Mouse (Mus musculus) lung, postnatal 0 days (tissue): ENCODE measurements at regions not wholly inside any gene's neighbourhood (a gene's known extent, or its start where the extent isn't known, plus 50 kb on each side); places are given as distances from the start of the nearest gene placed in this dataset.
A peak's percentile ranks its signal among the peaks of the same experiment; 100 is the strongest.

Source experiments
- ATAC-seq: fragments of 200-750 bp; cut with Nextera tagmentation; 2 replicates; pipeline ENCODE4 v1.8.0; 2017; ENCODE audit warnings: moderate library complexity
- DNase-seq: peaks from one replicate; pipeline ENCODE4 v3.0.0-alpha.2; 2016; ENCODE audit warnings: low spot score
- H3K27ac ChIP-seq: fragments of 300-500 bp; sonication (generic); 2 replicates; pipeline ENCODE4 v1.5.1; 2014; ENCODE audit warnings: antibody characterized with exemption, mild to moderate bottlenecking, low read length, mixed read lengths
- H3K27me3 ChIP-seq: fragments of 300-500 bp; sonication (generic); replicated peaks from 2 replicates; pipeline ENCODE4 v1.6.1; 2014; ENCODE audit warnings: low read length, mixed read lengths; ENCODE audit not compliant: insufficient read depth
- H3K36me3 ChIP-seq: fragments of 300-500 bp; sonication (generic); 2 replicates; pipeline ENCODE4 v1.6.1; 2014; ENCODE audit warnings: low read length, mixed read lengths; ENCODE audit not compliant: insufficient read depth
- H3K4me1 ChIP-seq: fragments of 300-500 bp; sonication (generic); 2 replicates; pipeline ENCODE4 v1.6.1; 2014; ENCODE audit warnings: antibody characterized with exemption, low read depth, low read length, mixed read lengths; ENCODE audit not compliant: insufficient read depth
- H3K4me2 ChIP-seq: fragments of 300-500 bp; sonication (generic); replicated peaks from 2 replicates; pipeline ENCODE4 v1.6.1; 2014; ENCODE audit warnings: low read depth, mild to moderate bottlenecking, low read length, moderate library complexity, mixed read lengths
- H3K4me3 ChIP-seq: fragments of 300-500 bp; sonication (generic); 2 replicates; pipeline ENCODE4 v1.5.1; 2014; ENCODE audit warnings: low read depth, low read length
- H3K9ac ChIP-seq: fragments of 300-500 bp; sonication (generic); replicated peaks from 2 replicates; pipeline ENCODE4 v1.6.1; 2014; ENCODE audit warnings: low read depth, mild to moderate bottlenecking
- H3K9me3 ChIP-seq: fragments of 300-500 bp; sonication (generic); 2 replicates; pipeline ENCODE4 v1.6.1; 2016; ENCODE audit warnings: low read length, mixed read lengths
- CTCF ChIP-seq: IDR thresholded peaks from 2 replicates; pipeline ENCODE4 v1.5.1; 2016; ENCODE audit warnings: antibody characterized with exemption, mild to moderate bottlenecking
- EP300 ChIP-seq: IDR thresholded peaks from 2 replicates; pipeline ENCODE4 v1.6.1; 2016; ENCODE audit warnings: antibody characterized with exemption, mild to moderate bottlenecking, control low read depth
- WGBS: fragments of 180-500 bp; shearing (Covaris S2); extraction: QIAGEN DNeasy Blood & Tissue Kit; methylation state at CpG from one replicate; pipeline ENCODE4 v1.1.7; 2014; 5-methylcytosine and 5-hydroxymethylcytosine counted together

DNA sequence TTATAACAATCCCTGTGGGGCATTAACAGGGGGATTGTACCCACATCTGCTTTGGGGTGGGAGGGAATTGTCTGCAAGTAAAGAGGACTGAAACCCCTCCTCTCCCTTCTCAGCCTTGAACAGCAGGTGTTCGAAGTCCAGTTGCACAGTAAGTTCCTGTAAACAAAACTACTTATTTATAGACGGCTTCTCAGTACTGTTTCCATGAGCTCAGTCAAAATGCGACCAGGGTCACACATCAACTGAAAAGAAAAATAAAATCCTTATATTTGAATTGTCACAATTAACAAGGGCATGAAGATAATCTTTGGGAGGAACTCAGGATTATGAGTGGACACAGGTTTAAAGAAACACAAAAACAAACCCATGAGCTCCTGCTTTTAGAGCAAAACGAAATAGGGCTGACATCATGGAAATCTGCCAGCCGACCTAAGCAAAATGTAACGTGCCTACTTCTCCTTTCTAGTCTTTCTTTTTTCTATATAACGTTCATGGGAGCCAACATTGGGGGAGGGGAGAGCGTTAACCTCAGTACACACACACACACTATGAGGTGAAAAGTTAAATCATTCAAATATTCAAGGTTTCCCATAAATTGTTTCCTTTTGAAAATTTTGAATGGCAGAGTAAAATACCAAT is 437.6 kb upstream of the Mef2c start:
- H3K27ac ChIP-seq, result no peak overlapping the region
- H3K36me3 ChIP-seq, result no peaks in the 10 kb centered on the region
- no peak for ATAC-seq
- H3K9me3 ChIP-seq, result no peaks in the 10 kb centered on the region
- peak; percentile 12 for DNase-seq
- H3K27me3 ChIP-seq, result no peaks in the 10 kb centered on the region
- no peaks in the 10 kb centered on the region for H3K4me1 ChIP-seq
- no peak overlapping the region for H3K4me2 ChIP-seq
- H3K4me3 ChIP-seq, result no peak overlapping the region
- 45% methylated on average over 8 of the region's 8 CpGs for WGBS
- no peak for TF ChIP-seq CTCF
- no peak for TF ChIP-seq EP300
- H3K9ac ChIP-seq, result no peak overlapping the region

DNA sequence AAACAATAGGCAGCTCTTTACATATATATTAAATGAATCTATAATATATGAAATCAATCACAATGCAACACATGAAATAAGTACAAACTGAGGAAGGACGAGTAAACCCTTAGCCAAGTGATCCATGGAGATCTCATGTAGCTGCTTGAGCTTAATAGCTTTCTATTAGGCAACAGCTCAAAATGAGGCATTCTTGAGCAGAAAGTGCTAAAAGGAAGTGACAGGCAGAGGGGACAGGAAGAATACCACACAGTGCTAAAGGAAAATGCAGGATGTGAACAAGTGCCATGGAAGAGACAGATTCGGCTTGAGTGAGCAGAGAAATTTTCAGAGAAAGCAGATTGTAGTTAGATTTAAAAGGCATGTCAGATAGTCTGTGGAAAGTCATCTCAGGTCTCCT is 436.3 kb upstream of the Mef2c start:
- Histone ChIP-seq H3K4me3 (no peak overlapping the region), H3K4me2 (no peak overlapping the region), H3K9me3 (no peaks in the 10 kb centered on the region), H3K9ac (no peak overlapping the region), H3K36me3 (no peaks in the 10 kb centered on the region), H3K27ac (no peak overlapping the region), H3K27me3 (no peaks in the 10 kb centered on the region), H3K4me1 (no peaks in the 10 kb centered on the region)
- DNase-seq, result no peak
- TF ChIP-seq CTCF, result no peak
- no peak for TF ChIP-seq EP300
- no peak for ATAC-seq
- WGBS, result 46% methylated on average over 2 of the region's 2 CpGs

DNA sequence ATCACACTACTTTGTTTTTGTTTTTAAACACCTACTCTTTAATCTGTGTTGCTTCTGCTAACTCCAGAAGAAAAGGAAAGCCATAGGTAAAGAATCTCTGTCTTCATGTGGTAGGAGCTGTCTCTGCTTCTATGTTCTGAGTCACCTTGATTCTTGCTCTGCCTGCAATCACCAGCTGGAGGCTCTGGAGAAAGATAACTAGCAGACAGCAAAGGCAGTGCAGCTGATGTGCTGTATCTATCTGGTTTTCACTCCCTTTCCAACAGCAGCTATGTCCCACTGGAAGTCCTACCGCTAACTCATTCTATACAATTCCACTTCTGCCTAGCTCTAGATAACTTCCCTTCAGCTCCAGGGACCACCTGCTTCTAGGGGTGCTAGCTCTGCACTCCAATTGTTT is 435.2 kb upstream of the Mef2c start:
- H3K27me3 ChIP-seq, result no peaks in the 10 kb centered on the region
- ATAC-seq (no peak), DNase-seq (peak; percentile 6)
- no peak overlapping the region for H3K4me2 ChIP-seq
- no peak overlapping the region for H3K27ac ChIP-seq
- H3K4me3 ChIP-seq, result no peak overlapping the region
- TF ChIP-seq CTCF (no peak), EP300 (no peak)
- no peaks in the 10 kb centered on the region for H3K4me1 ChIP-seq
- H3K36me3 ChIP-seq, result no peaks in the 10 kb centered on the region
- H3K9ac ChIP-seq, result no peak overlapping the region
- no peaks in the 10 kb centered on the region for H3K9me3 ChIP-seq
- 67% methylated on average over 1 of the region's 1 CpGs for whole genome bisulfite sequencing

DNA sequence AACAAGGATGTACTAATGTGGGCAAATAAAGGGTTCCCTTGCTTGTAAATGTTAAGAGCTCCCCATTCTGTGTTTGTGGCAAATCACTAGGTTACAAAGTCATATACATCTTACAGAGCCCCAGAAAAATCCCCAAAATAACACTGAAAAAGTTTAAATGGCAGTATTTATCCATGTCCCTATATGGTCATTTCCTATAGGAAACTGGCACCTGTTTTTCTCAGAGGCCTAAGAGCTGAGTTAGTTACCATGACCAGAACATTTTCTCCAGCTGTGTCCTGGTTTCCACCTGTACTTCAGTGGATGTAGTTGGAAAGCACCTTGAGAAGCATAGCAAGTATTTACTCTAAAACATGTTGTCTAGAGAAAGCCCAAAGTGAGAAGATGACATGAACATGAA is 434.5 kb upstream of the Mef2c start:
- Histone ChIP-seq H3K4me1 (no peaks in the 10 kb centered on the region), H3K9ac (no peak overlapping the region), H3K4me3 (no peak overlapping the region), H3K9me3 (no peaks in the 10 kb centered on the region), H3K27me3 (no peaks in the 10 kb centered on the region), H3K4me2 (no peak overlapping the region), H3K27ac (no peak overlapping the region), H3K36me3 (no peaks in the 10 kb centered on the region)
- DNase-seq (no peak), ATAC-seq (no peak)
- TF ChIP-seq EP300, result no peak
- no peak for TF ChIP-seq CTCF

DNA sequence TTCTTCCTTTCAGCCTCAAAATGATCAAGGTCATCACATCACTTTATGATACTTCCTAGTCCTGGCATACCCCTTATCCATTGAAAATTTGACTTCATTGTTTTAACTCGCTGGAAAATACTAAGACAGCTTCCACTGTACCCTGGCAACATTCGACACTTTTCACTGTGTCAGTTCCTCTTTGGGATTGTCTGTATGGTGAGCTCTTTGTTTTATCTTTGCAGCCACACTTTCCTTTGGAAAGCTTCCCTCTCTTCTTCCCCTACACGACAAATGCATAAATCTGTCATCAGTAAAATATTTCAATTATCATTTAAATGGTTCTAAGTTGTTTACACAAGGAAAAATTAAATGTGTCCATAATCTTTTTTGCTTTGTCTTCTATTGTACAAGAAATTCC is 431.8 kb upstream of the Mef2c start:
- Histone ChIP-seq H3K9ac (no peak overlapping the region), H3K4me2 (no peak overlapping the region), H3K4me3 (no peak overlapping the region), H3K36me3 (no peaks in the 10 kb centered on the region), H3K27me3 (no peaks in the 10 kb centered on the region), H3K4me1 (no peaks in the 10 kb centered on the region), H3K9me3 (no peaks in the 10 kb centered on the region), H3K27ac (no peak overlapping the region)
- DNase-seq, result no peak
- no peak for ATAC-seq
- TF ChIP-seq EP300 (no peak), CTCF (no peak)
- 19% methylated on average over 3 of the region's 3 CpGs for WGBS

DNA sequence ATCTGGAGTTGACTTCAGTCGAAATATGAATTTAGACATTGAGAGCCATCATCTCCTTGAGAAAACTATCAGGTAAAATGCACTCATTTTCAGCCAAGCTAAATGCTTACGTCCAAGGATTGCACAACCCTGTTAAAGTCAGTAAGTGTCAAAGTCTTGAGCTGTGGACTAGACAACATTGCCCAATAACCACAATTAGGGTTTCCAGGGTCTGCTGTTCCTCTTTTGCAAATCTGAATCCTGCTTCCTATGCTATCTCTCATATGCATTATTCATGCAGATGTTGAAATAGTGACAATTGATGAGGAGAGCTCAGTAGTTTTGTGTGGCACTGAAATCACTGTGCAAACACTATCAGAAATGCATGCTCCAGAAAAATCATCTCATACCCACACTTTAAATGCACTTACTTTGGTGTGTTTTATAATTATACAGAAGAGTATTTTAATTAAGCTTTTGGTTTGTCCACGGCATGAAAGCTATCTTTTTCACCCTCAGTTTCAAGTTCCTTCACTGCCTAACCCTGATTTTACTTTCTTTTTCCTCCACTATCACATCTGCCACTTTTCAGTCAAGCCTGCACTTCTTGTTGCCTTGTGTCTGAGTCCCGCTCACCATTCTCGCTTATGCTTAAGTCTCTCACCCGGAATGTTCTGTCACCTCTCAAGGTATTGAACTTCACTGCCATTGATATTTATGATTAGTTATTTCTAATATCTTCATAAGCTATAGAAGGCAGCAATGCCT is 429.4 kb upstream of the Mef2c start:
- no peak overlapping the region for H3K9ac ChIP-seq
- WGBS, result 75% methylated on average over 6 of the region's 6 CpGs
- no peak overlapping the region for H3K27ac ChIP-seq
- H3K4me2 ChIP-seq, result no peak overlapping the region
- H3K36me3 ChIP-seq, result no peaks in the 10 kb centered on the region
- no peak for TF ChIP-seq CTCF
- TF ChIP-seq EP300, result no peak
- H3K4me1 ChIP-seq, result no peaks in the 10 kb centered on the region
- no peak overlapping the region for H3K4me3 ChIP-seq
- H3K27me3 ChIP-seq, result no peaks in the 10 kb centered on the region
- DNase-seq, result peak; percentile 66
- ATAC-seq, result no peak
- no peaks in the 10 kb centered on the region for H3K9me3 ChIP-seq
